Mouse (Mus musculus) cerebellum, adult 2 months (tissue): ENCODE results near the gene Ank3. TPM values are rescaled to one million over a fixed set of nuclear protein-coding genes. Genes with fewer than 3 reads are reported as not detected.

Experiments
- DNase-seq, 2 experiments: peaks; one replicate each; pipeline ENCODE4 v3.0.0; 2021
- H3K27ac ChIP-seq: fragments of 200-500 bp; 2 replicates; pipeline ENCODE4 v1.5.1; 2012; ENCODE audit warnings: low read length, control low read depth, inconsistent platforms; ENCODE audit not compliant: insufficient read depth
- H3K27me3 ChIP-seq: fragments of 200-500 bp; 2 replicates; pipeline ENCODE4 v1.6.1; 2012; ENCODE audit warnings: inconsistent platforms, mild to moderate bottlenecking, low read length, moderate library complexity; ENCODE audit not compliant: control insufficient read depth, insufficient read depth
- H3K4me1 ChIP-seq: fragments of 200-500 bp; 2 replicates; pipeline ENCODE4 v1.6.1; 2011; ENCODE audit warnings: low read length; ENCODE audit not compliant: control insufficient read depth, insufficient read depth
- H3K4me3 ChIP-seq: fragments of 200-500 bp; replicated peaks from 2 replicates; pipeline ENCODE3; 2011; ENCODE audit warnings: mild to moderate bottlenecking, low read depth, low read length, control low read depth; ENCODE audit not compliant: insufficient read depth
- CTCF ChIP-seq: fragments of 200-500 bp; IDR thresholded peaks from 2 replicates; pipeline ENCODE4 v1.5.1; 2011; ENCODE audit warnings: low read depth, mild to moderate bottlenecking, control low read depth, low read length, moderate library complexity, borderline replicate concordance; ENCODE audit not compliant: insufficient read depth
- POLR2A ChIP-seq: fragments of 200-500 bp; IDR thresholded peaks from 2 replicates; pipeline ENCODE4 v1.6.1; 2011; ENCODE audit warnings: low read length, control low read depth, borderline replicate concordance; ENCODE audit not compliant: insufficient read depth
- WGBS: fragments of 180-500 bp; shearing (Covaris S2); methylation state at CpG from one replicate; pipeline ENCODE4 v1.1.7; 2018; 5-methylcytosine and 5-hydroxymethylcytosine counted together
- polyA plus RNA-seq: library from polyadenylated mRNA; depleted of rRNA; stranded (reverse); fragments of >200 nt; gene quantifications from 2 replicates; pipeline ENCODE4 v1.2.3, GENCODE M21; 2012

The Ank3 gene
- polyA plus RNA-seq, 1 experiment, result 239 TPM

DNA sequence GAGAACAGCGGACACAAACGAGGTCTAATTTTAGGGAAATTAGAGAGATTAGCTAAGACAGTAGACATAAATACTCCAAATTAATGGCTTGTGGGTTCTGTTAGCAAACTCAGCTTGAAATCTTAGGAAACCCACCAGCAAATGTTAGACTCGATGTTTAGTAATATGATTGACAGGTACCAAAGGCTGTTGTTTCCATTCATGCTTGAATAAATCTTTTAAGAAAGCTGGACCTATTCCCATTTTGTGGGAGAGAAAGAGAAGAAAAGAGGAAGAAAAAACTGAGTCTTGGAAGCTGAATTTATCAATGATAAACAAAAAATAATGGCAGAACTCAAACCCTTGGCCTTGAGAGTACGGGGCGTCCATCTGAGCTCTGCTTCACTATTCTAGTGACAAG lies 320.8 kb downstream of the Ank3 start:
- DNase-seq, result no peak
- Histone ChIP-seq H3K27me3 (no peaks in the 10 kb centered on the region), H3K27ac (peak overlapping the region; percentile 39; the same call in 1 of the 2 replicates), H3K4me1 (peaks cover 48% of the 10 kb centered on the region), H3K4me3 (no peak overlapping the region)
- TF ChIP-seq POLR2A (no peak), CTCF (no peak)
- 68% methylated on average over 5 of the region's 5 CpGs for WGBS

DNA sequence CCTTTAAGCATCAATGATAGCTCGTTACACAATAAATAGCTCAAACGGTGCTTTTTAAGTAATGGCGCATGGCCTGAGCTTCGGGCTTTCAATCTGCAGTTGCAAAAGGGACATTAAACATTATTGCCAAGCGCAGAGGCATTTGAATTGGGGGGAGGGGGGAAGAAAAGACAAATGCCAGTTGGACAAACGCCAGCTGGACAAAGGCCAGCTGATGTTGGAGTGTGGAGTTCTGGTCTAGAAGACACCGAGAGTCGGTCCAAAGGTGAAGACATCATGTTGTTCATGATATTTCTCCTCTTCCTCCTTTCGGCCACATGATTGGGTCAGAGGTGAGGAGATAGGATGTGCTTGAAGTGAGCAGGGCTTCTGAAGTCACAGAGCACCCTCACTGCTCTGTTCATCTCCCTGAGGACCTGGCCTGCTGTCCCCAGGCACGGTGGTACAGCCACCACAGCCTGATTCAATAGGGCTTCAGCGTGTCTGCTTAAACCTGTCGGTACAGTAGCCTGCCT lies 321.4 kb downstream of the Ank3 start:
- no peaks in the 10 kb centered on the region for H3K27me3 ChIP-seq
- no peak overlapping the region for H3K4me3 ChIP-seq
- WGBS, result 12% methylated on average over 12 of the region's 12 CpGs
- DNase-seq, result peak in 1 of 2 experiments; percentile 62
- H3K4me1 ChIP-seq, result peaks cover 48% of the 10 kb centered on the region
- TF ChIP-seq CTCF (no peak), POLR2A (no peak)
- peak overlapping the region; percentile 39 for H3K27ac ChIP-seq

DNA sequence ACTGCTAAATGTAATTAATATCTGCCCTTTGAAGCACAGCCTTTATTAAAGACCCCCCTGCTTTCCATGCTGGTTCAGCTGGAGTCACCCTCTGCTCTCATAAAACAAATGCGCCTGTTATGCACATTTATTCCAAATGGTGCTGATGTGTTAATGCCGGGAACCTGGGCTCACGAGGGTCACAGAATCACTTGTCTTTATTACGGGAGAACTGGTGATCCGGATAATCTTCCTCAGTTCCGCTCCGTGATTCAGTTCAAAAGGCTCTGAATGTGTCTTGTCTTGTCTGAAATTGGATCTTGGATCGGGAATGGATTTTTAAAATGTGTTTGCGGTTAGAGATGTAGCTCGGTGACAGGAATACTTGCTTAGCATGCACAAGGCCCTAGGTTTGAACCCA lies 321.9 kb downstream of the Ank3 start:
- Histone ChIP-seq H3K27ac (peak overlapping the region; percentile 39), H3K4me3 (no peak overlapping the region), H3K27me3 (no peaks in the 10 kb centered on the region), H3K4me1 (peaks cover 48% of the 10 kb centered on the region)
- no peak for TF ChIP-seq POLR2A
- TF ChIP-seq CTCF, result no peak
- 33% methylated on average over 10 of the region's 10 CpGs for WGBS
- no peak for DNase-seq

DNA sequence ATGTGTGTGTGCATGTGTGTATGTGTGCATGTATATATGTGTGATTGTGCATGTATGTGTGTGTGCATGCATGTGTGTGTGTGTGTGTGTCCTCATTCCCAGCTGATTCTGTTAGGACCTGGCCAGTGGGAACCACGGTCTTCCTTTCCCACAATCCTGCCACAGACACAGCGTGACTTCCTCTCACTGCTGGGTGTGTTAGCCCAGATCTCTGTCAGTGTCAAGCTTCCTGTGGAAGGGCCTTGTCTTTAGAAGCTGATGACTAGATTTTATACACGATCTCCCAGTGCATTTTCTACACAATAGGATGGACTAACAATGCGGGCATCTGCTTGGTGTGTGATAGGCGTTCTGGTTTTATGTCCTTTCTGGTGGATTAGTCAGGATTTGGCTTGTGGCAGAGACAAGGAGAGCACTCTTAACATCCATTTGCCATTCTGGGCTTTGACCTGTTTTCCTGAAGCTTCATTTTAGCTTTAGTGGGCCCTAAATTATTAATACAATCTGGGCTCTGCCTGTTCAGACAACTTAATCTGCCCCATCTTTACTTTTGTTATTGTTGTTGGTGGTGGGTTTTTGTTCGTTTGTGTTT lies 322.4 kb downstream of the Ank3 start:
- peak overlapping the region; percentile 39; the same call in 1 of the 2 replicates for H3K27ac ChIP-seq
- TF ChIP-seq CTCF, result no peak
- TF ChIP-seq POLR2A, result no peak
- no peaks in the 10 kb centered on the region for H3K27me3 ChIP-seq
- WGBS, result 16% methylated on average over 6 of the region's 6 CpGs
- DNase-seq, result peak; percentile 63 to 73
- no peak overlapping the region for H3K4me3 ChIP-seq
- H3K4me1 ChIP-seq, result peaks cover 52% of the 10 kb centered on the region

DNA sequence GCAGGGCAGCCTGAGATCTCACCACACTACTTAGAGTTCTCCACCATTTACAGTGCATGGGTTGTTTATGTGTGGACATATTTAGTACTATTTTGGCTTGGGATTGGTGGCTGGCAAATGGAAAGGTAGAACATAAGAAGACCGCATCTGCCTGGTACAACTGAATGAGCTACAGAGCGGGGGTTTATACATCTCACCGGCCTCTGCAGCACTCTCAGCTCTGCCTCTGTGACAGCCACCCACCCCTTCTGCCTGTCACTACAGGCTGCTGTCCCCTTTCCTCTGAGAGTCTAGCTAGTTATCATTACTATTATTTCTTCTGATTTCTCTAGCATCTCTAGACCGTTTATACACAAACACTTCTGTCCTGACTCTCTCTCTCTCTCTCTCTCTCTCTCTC lies 325.6 kb downstream of the Ank3 start:
- no peak for DNase-seq
- Histone ChIP-seq H3K4me1 (peaks cover 53% of the 10 kb centered on the region), H3K27me3 (no peaks in the 10 kb centered on the region), H3K4me3 (no peak overlapping the region), H3K27ac (peak overlapping the region; percentile 34; the same call in 1 of the 2 replicates)
- TF ChIP-seq POLR2A (no peak), CTCF (no peak)
- 66% methylated on average over 4 of the region's 4 CpGs for WGBS

DNA sequence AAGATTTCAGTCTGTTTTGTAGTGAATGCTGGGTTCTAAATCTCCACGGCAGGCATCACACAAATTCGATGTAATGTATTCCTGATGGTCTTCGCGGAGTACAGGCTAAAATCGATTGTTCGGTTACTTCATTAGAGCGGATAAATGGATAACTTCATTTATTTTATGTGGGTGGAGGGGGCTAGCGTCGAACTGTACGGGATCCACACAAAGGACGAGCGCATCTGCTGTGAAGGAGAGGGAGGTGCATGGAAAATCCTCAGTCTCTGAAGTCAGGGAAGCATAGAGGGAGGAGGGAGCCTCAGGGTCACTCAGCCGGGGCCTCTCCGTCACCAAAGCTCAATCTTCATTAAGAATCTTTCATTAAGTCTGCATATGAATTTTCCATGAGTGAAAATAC lies 326.5 kb downstream of the Ank3 start:
- H3K27ac ChIP-seq, result no peak overlapping the region
- no peaks in the 10 kb centered on the region for H3K27me3 ChIP-seq
- no peak for DNase-seq
- 68% methylated on average over 14 of the region's 14 CpGs for WGBS
- no peak overlapping the region for H3K4me3 ChIP-seq
- peaks cover 53% of the 10 kb centered on the region for H3K4me1 ChIP-seq
- TF ChIP-seq CTCF (no peak), POLR2A (no peak)

DNA sequence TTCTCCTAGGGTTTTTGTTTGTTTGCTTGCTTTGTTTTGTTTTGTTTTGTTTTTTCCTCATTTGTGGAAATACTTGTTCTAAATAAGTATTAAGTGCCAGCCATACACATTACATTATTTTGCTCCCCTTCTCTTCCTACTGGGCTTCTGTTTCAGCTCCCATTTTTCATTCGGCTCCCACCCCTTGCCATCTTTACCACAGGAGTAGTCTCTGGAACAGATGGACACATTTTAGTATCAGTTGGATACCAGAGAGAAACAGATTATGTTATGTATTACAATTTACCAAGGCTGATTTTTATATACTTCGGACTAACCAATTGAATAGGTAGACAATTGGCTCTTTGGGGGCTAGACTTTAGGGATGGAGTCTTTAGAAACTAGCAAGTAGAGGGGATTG lies 327.7 kb downstream of the Ank3 start:
- DNase-seq, result peak in 1 of 2 experiments; percentile 63
- H3K27ac ChIP-seq, result peak overlapping the region; percentile 91; the same call in 1 of the 2 replicates
- H3K4me3 ChIP-seq, result no peak overlapping the region
- TF ChIP-seq CTCF, result no peak
- TF ChIP-seq POLR2A, result no peak
- peaks cover 49% of the 10 kb centered on the region for H3K4me1 ChIP-seq
- 12% methylated on average over 2 of the region's 2 CpGs for WGBS
- H3K27me3 ChIP-seq, result no peaks in the 10 kb centered on the region

DNA sequence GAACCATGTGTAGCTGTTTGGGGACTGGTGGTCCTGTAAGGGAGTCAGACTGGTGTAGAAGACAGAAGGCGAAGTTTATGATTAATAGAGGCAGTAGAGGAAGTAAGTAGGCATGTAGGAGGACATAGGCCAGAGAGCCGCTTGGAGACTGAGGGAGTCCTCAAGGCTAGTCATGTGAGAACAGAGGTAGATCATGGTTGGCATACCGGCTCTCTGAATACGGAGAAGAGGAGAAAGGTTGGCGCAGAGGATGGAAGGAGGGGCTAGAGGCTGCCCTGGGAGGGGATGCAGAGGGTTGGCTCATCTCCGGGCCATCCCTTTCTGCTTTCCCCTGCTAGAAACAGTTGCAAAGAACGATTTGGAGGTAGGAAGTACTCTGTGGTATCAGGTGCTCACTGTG lies 328.2 kb downstream of the Ank3 start:
- Histone ChIP-seq H3K4me1 (peaks cover 51% of the 10 kb centered on the region), H3K27ac (peak overlapping the region; percentile 91), H3K27me3 (no peaks in the 10 kb centered on the region), H3K4me3 (no peak overlapping the region)
- DNase-seq, result no peak
- no peak for TF ChIP-seq CTCF
- no peak for TF ChIP-seq POLR2A
- WGBS, result 35% methylated on average over 7 of the region's 7 CpGs
